In the genomic region with DNA sequence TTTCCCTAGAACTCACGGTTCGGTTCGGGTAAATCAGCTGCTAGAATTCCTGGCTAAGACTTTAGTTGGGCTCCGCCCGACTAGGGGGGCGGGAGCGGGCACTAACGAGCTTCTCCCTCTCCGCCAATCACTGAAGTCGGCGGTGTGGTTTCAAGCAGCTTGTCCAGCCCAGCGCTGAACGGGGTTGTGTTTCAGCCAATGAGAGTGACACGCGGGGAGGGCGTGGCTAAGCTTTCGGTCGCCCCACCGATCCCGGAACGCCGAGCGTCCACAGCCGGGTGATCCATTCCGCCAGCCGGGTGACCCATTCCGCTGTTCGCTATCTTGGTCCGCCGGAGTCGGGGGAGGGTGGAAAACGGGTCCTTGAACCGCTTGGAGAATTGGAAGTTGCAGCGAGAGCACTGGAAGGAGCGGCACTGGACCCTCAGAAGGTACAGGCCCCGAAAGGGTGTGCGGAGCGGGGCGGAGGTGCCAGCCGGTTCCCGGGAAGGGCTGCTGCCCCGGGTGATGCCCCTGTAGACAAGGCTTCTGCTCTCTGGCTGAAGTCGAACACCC, we compare ENCODE assay signal across 8 mouse cellular contexts. TPM values are rescaled to one million over a fixed set of nuclear protein-coding genes. Genes with fewer than 3 reads are reported as not detected.
DNase-seq lines count a peak whose midpoint lies in the region; ATAC-seq and TF ChIP-seq lines count a peak whose summit lies in the region.

A gene (plus strand): TSS at position 273 of the 555 bp plus-strand sequence.

- no peaks in the 10 kb centered on the region for H3K9me3 ChIP-seq in embryonic facial prominence, embryonic 13.5 days
- H3K9me3 ChIP-seq in limb, embryonic 12.5 days: no peaks in the 10 kb centered on the region
- H3K9me3 ChIP-seq in midbrain, embryonic 15.5 days: no peaks in the 10 kb centered on the region

- peak; percentile 97 for DNase-seq in 3134 (ENCODE audit: extremely low read depth, insufficient read length, low spot score)
- DNase-seq in adrenal gland, postnatal 36 days: peak; percentile 98 to 99
- peak; percentile 97 to 99 for DNase-seq in heart, adult 18-20 months
- peak; percentile 100 for DNase-seq in kidney, adult 2 months
- peak; percentile 89 to 95 for DNase-seq in spleen, adult 2 months (ENCODE audit: low read depth in 1 of 2, low spot score in 2 of 2)

- peaks cover 4% of the 10 kb centered on the region; the same call in 1 of the 2 replicates for H3K4me1 ChIP-seq in embryonic facial prominence, embryonic 13.5 days
- peaks cover 3% of the 10 kb centered on the region; the same call in 1 of the 2 replicates for H3K4me1 ChIP-seq in kidney, adult 2 months (ENCODE audit: control insufficient read depth, insufficient read depth, low read length)
- H3K4me1 ChIP-seq in limb, embryonic 12.5 days (replicated peaks): 0 out of 2 replicates have a peak, but pooled peaks cover 3% of the 10 kb centered on the region
- peaks cover 5% of the 10 kb centered on the region for H3K4me1 ChIP-seq in midbrain, embryonic 15.5 days
- no peaks in the 10 kb centered on the region; the same call in 1 of the 2 replicates for H3K4me1 ChIP-seq in spleen, adult 2 months (ENCODE audit: control insufficient read depth, insufficient read depth, insufficient read length)

- peak within 1 kb of the TSS; percentile 78 for H3K4me3 ChIP-seq in embryonic facial prominence, embryonic 13.5 days
- peak within 1 kb of the TSS; percentile 84 for H3K4me3 ChIP-seq in kidney, adult 2 months (ENCODE audit: insufficient read depth, low read depth, low read length)
- peak within 1 kb of the TSS; percentile 78 for H3K4me3 ChIP-seq in limb, embryonic 12.5 days (replicated peaks)
- peak within 1 kb of the TSS; percentile 85 for H3K4me3 ChIP-seq in midbrain, embryonic 15.5 days
- peak within 1 kb of the TSS; percentile 77 for H3K4me3 ChIP-seq in spleen, adult 2 months (ENCODE audit: extremely low read depth, insufficient read depth, insufficient read length)

- peak; percentile 98 for ATAC-seq in embryonic facial prominence, embryonic 13.5 days (ENCODE audit: insufficient number of reproducible peaks, insufficient read depth, low FRiP score, low TSS enrichment, low read depth)
- ATAC-seq in limb, embryonic 12.5 days (ENCODE audit: insufficient number of reproducible peaks, insufficient read depth, low FRiP score, low TSS enrichment, low read depth): peak; percentile 97
- peak; percentile 99 for ATAC-seq in midbrain, embryonic 15.5 days (replicated peaks)

- H3K27me3 ChIP-seq in embryonic facial prominence, embryonic 13.5 days: no peaks in the 10 kb centered on the region
- H3K27me3 ChIP-seq in kidney, adult 2 months (replicated peaks; ENCODE audit: control insufficient read depth, insufficient read depth, low read length): no peaks in the 10 kb centered on the region
- H3K27me3 ChIP-seq in limb, embryonic 12.5 days: no peaks in the 10 kb centered on the region
- H3K27me3 ChIP-seq in midbrain, embryonic 15.5 days (replicated peaks): no peaks in the 10 kb centered on the region
- no peaks in the 10 kb centered on the region for H3K27me3 ChIP-seq in spleen, adult 2 months (ENCODE audit: control insufficient read depth, insufficient read depth, low read length)

- H3K27ac ChIP-seq in embryonic facial prominence, embryonic 13.5 days: peak within 1 kb of the TSS; percentile 78; the same call in 1 of the 2 replicates
- peak within 1 kb of the TSS; percentile 77 for H3K27ac ChIP-seq in kidney, adult 2 months (ENCODE audit: insufficient read depth, low read depth, low read length)
- peak within 1 kb of the TSS; percentile 64; the same call in 1 of the 2 replicates for H3K27ac ChIP-seq in limb, embryonic 12.5 days
- H3K27ac ChIP-seq in midbrain, embryonic 15.5 days: peak within 1 kb of the TSS; percentile 85
- peak within 1 kb of the TSS; percentile 64 for H3K27ac ChIP-seq in spleen, adult 2 months (ENCODE audit: insufficient read depth, low read length)

- peak within 1 kb of the TSS; percentile 72 for H3K4me2 ChIP-seq in embryonic facial prominence, embryonic 13.5 days
- peak within 1 kb of the TSS; percentile 72 for H3K4me2 ChIP-seq in limb, embryonic 12.5 days
- peak within 1 kb of the TSS; percentile 79 for H3K4me2 ChIP-seq in midbrain, embryonic 15.5 days

- WGBS in embryonic facial prominence, embryonic 13.5 days: under 1% methylated on average over 43 of the region's 43 CpGs
- WGBS in kidney, adult 2 months: under 1% methylated on average over 43 of the region's 43 CpGs
- 1% methylated on average over 43 of the region's 43 CpGs for WGBS in limb, embryonic 12.5 days
- WGBS in midbrain, embryonic 15.5 days: under 1% methylated on average over 43 of the region's 43 CpGs
- 0% methylated on average over 43 of the region's 43 CpGs for WGBS in spleen, adult 2 months

- no peak for TF ChIP-seq CTCF in kidney, adult 2 months (conservative IDR thresholded peaks at IDR 0.05; ENCODE audit: insufficient read depth, insufficient read length, low read depth, low read length)
- TF ChIP-seq CTCF in spleen, adult 2 months (IDR thresholded peaks at IDR 0.05; ENCODE audit: extremely low read depth, insufficient read depth, insufficient read length, insufficient replicate concordance): no peak

- TF ChIP-seq POLR2A in kidney, adult 2 months (IDR thresholded peaks at IDR 0.05; ENCODE audit: low read depth, low read length): peak; percentile 92
- peak; percentile 73 for TF ChIP-seq POLR2A in spleen, adult 2 months (IDR thresholded peaks at IDR 0.05; ENCODE audit: low read depth, low read length)

- H3K9ac ChIP-seq in embryonic facial prominence, embryonic 13.5 days: peak within 1 kb of the TSS; percentile 84
- peak within 1 kb of the TSS; percentile 77 for H3K9ac ChIP-seq in limb, embryonic 12.5 days (replicated peaks)
- H3K9ac ChIP-seq in midbrain, embryonic 15.5 days: peak within 1 kb of the TSS; percentile 73

- H3K36me3 ChIP-seq in embryonic facial prominence, embryonic 13.5 days: no peaks in the 10 kb centered on the region
- no peaks in the 10 kb centered on the region for H3K36me3 ChIP-seq in kidney, adult 2 months (ENCODE audit: control insufficient read depth, insufficient read depth, low read length)
- H3K36me3 ChIP-seq in limb, embryonic 12.5 days: no peaks in the 10 kb centered on the region
- no peaks in the 10 kb centered on the region for H3K36me3 ChIP-seq in midbrain, embryonic 15.5 days (replicated peaks)
- H3K36me3 ChIP-seq in spleen, adult 2 months (ENCODE audit: control insufficient read depth, insufficient read depth, low read length): no peaks in the 10 kb centered on the region

RNA-seq across cellular contexts. Expression of the gene that starts here (rescaled TPM):
- total RNA-seq in adrenal gland, postnatal 36 days (2021): 10 to 100 TPM; 32.9 to 33.6 TPM
- 15.7 and 19.0 TPM in 2 replicates for polyA plus RNA-seq in embryonic facial prominence, embryonic 13.5 days (2015; fragmentation: Nextera tagmentation; extraction: Ambion mirVana)
- total RNA-seq in heart, adult 18-20 months (2021): 10 to 100 TPM in 1 of 2 experiments, 1 to 10 TPM in 1; 8.3 to 11.3 TPM
- 18.6 TPM in 2 replicates for polyA plus RNA-seq in kidney, adult 2 months (2012; rRNA removed)
- polyA plus RNA-seq in limb, embryonic 12.5 days (2016; fragmentation: Nextera tagmentation; extraction: Ambion mirVana): 17.1 and 17.6 TPM in 2 replicates
- 21.4 and 23.5 TPM in 2 replicates for polyA plus RNA-seq in midbrain, embryonic 15.5 days (2015; fragmentation: Nextera tagmentation; extraction: Ambion mirVana)
- 34.6 and 42.1 TPM in 2 replicates for polyA plus RNA-seq in spleen, adult 2 months (2012; rRNA removed)

Comparison
In these comparisons a context has a peak if more than half of its experiments do, and no peak if none do; other contexts are left out.
1. Peak in every context shown above with its lines: DNase-seq, ATAC-seq, H3K4me3 ChIP-seq and H3K27ac ChIP-seq.